Mouse (Mus musculus): ENCODE data around the gene Vat1l. TPM values are rescaled to one million over a fixed set of nuclear protein-coding genes. Genes with fewer than 3 reads are reported as not detected.

Vat1l gene
- polyA plus RNA-seq, 1 experiment from 2014 or later, result 8.9 TPM

Other genes with a start within 250 kb of the Vat1l start
- 11.3 and 13.1 TPM in 2 replicates for gene Nudt7, start 72.1 kb upstream of the Vat1l start, polyA plus RNA-seq (2016; fragmentation: Nextera tagmentation; extraction: Ambion mirVana)
- gene Clec3a, start 212.5 kb downstream of the Vat1l start, polyA plus RNA-seq (2016; fragmentation: Nextera tagmentation; extraction: Ambion mirVana), result not detected in 2 replicates
- gene Wwox, start 234.0 kb downstream of the Vat1l start, polyA plus RNA-seq (2016; fragmentation: Nextera tagmentation; extraction: Ambion mirVana), result 11.5 and 12.1 TPM in 2 replicates